Mouse (Mus musculus) cerebellum, adult 9-10 months (tissue): ENCODE data around the gene Mterf1a.
A peak's percentile ranks its signal among the peaks of the same experiment; 100 is the strongest.
"Not testable (repeated sequence)": the region's sequence is repeated elsewhere in the genome, so short reads cannot be mapped to it uniquely, and the experiment has no call there.

ENCODE experiments used
- DNase-seq: peaks from one replicate; pipeline ENCODE4 v3.0.0; 2022

Mterf1a gene

GRCm38 (mm10) chr5:3893459-3894293, at the start of gene Mterf1a:
Mterf1a (minus strand) TSS chr5:3893933.
- peak; percentile 75 for DNase-seq

- DNase-seq, result not testable (repeated sequence)
Observed at GRCm38 (mm10) chr5:3943169-3943568, 49.4 kb upstream of the Mterf1a start.

GRCm38 (mm10) chr5:3941240-3941639, 47.5 kb upstream of the Mterf1a start:
- DNase-seq, result no peak

- no peak for DNase-seq
Observed at GRCm38 (mm10) chr5:3939335-3939734, 45.6 kb upstream of the Mterf1a start.

GRCm38 (mm10) chr5:3938905-3939304, 45.2 kb upstream of the Mterf1a start:
- DNase-seq, result no peak

- no peak for DNase-seq
Observed at GRCm38 (mm10) chr5:3935778-3936554, 42.2 kb upstream of the Mterf1a start.

GRCm38 (mm10) chr5:3935266-3935665, 41.5 kb upstream of the Mterf1a start:
- no peak for DNase-seq

GRCm38 (mm10) chr5:3933551-3933950, 39.8 kb upstream of the Mterf1a start:
- no peak for DNase-seq

- no peak for DNase-seq
Observed at GRCm38 (mm10) chr5:3931636-3932035, 37.9 kb upstream of the Mterf1a start.

GRCm38 (mm10) chr5:3930760-3931159, 37.0 kb upstream of the Mterf1a start:
- DNase-seq, result no peak

- peak; percentile 37 for DNase-seq
Observed at GRCm38 (mm10) chr5:3928690-3929046, 34.9 kb upstream of the Mterf1a start.

- peak; percentile 73 for DNase-seq
Observed at GRCm38 (mm10) chr5:3927801-3928689, 34.3 kb upstream of the Mterf1a start, which contains the start of gene Akap9. Akap9 (plus strand) TSS chr5:3928054.

GRCm38 (mm10) chr5:3926666-3927065, 32.9 kb upstream of the Mterf1a start:
- DNase-seq, result no peak

GRCm38 (mm10) chr5:3922350-3922749, 28.6 kb upstream of the Mterf1a start:
- no peak for DNase-seq

- no peak for DNase-seq
Observed at GRCm38 (mm10) chr5:3905471-3905870, 11.7 kb upstream of the Mterf1a start.

GRCm38 (mm10) chr5:3894294-3894619, 524 bp upstream of the Mterf1a start:
- not testable (repeated sequence) for DNase-seq

- DNase-seq, result no peak
Observed at GRCm38 (mm10) chr5:3889201-3889600, 4.5 kb downstream of the Mterf1a start.

- not testable (repeated sequence) for DNase-seq
Observed at GRCm38 (mm10) chr5:3886862-3887261, 6.9 kb downstream of the Mterf1a start.

GRCm38 (mm10) chr5:3873485-3873884, 20.2 kb downstream of the Mterf1a start:
- DNase-seq, result no peak

GRCm38 (mm10) chr5:3872348-3872747, 21.4 kb downstream of the Mterf1a start:
- DNase-seq, result no peak

- no peak for DNase-seq
Observed at GRCm38 (mm10) chr5:3870161-3870560, 23.6 kb downstream of the Mterf1a start.

- DNase-seq, result no peak
Observed at GRCm38 (mm10) chr5:3845026-3845425, 48.7 kb downstream of the Mterf1a start, which contains the start of gene Lrrd1. Lrrd1 (plus strand) TSS chr5:3845173.
